Mouse (Mus musculus) layer of hippocampus, postnatal 36 days (tissue): ENCODE data around the gene Spint3. TPM values are rescaled to one million over a fixed set of nuclear protein-coding genes. Genes with fewer than 3 reads are reported as not detected.
A peak's percentile ranks its signal among the peaks of the same experiment; 100 is the strongest.
"Not testable (repeated sequence)": the region's sequence is repeated elsewhere in the genome, so short reads cannot be mapped to it uniquely, and the experiment has no call there.

ENCODE experiments used
- DNase-seq, 2 experiments: peaks; one replicate each; pipeline ENCODE4 v3.0.0; 2022
- total RNA-seq, 2 experiments: library from RNA; stranded (reverse); gene quantifications; 2 replicates each; pipeline ENCODE4 v1.2.3; 2021

Spint3 gene
- not detected for total RNA-seq

GRCm38 (mm10) chr2:164573359-164573758 lies at the start of gene Spint3:
Gene Spint3 (minus strand): TSS chr2:164573459.
- not testable (repeated sequence) for DNase-seq

GRCm38 (mm10) chr2:164621775-164622174 lies 48.5 kb upstream of the Spint3 start:
- DNase-seq, result no peak

GRCm38 (mm10) chr2:164619050-164619449 lies 45.8 kb upstream of the Spint3 start:
- DNase-seq, result no peak

DNA sequence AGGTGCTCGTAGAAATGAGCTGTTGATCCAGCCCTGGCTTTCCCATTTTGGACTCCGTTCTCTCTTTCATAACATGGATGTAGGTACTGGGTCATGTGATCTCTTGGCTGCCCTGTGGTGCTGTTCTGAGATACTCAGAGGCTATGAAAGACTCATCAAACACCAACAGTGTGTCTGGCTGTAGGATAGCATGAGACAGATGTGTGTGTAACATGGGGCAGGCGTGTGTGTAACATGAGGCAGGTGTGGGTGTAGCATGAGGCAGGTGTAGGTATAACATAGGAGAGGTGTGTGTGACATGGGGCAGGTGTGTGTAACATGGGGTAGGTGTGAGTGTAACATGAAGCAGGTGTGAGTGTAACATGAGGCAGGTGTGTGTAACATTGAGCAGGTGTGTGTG lies 42.1 kb upstream of the Spint3 start:
- no peak for DNase-seq

DNA sequence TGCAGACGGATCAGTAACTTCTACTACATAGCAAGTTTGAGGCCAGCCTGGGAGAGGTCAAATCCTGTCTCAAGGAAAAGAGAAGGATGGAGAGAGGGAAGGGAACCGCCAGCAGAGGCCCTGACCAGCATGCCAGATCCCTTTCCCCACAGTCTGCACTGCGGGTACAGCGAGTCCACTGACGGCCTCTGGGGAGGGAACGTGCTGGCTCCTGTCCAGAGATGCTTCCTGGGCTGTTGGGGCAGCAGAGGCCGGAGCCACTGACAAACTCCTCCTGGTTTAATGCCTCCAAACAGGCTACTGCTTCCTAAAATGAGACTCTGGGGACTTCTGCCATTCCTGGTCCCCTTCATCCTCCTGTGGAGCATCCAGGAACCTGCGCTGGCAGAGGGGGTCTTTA lies 40.2 kb upstream of the Spint3 start, which contains the start of the genes Wfdc6b and Wfdc8:
Gene Wfdc6b (plus strand): TSS at position 52 of the 400 bp plus-strand sequence.
Gene Wfdc8 (minus strand): TSS at position 156 of the 400 bp plus-strand sequence.
- DNase-seq, result not testable (repeated sequence)

DNA sequence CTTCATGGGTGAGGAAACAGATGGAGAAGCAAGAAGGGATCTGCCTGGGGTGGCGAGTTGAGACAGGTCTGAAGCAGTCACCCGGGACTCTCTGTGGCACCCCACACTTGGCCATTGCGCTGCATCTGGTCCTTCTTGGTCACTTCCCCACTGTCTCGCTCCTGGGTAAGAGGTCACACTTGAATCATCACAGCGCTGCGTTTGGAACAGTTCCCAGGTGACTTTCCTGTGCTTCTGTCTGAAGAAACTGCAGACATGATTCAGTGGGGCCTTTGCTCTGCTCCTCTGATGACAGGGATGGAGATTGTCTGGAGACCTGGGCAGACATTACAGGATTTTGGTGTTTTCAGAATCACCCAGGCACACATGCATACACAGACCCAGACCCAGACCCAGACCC lies 35.5 kb upstream of the Spint3 start:
- no peak for DNase-seq

DNA sequence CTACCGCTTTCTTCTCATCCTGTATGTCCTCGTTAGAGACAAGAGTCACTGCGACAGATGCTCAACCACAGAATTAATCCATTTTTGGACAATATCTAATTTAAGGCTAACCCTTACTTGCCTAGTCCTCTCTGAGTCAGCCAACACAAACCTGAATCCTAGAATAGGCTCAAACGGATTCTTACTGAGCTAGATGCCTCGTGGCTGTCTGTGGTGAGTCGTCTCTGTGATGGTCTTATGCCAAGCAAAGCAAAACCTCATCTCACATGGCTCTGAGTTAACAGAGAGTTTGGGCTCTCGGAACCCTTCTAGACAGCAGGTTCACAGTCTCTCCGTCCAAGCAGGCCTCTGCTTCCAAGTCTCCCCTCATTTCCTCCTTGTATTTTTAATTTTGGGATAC lies 31.2 kb upstream of the Spint3 start:
- no peak for DNase-seq

GRCm38 (mm10) chr2:164603482-164603881 lies 30.2 kb upstream of the Spint3 start:
- no peak for DNase-seq

DNA sequence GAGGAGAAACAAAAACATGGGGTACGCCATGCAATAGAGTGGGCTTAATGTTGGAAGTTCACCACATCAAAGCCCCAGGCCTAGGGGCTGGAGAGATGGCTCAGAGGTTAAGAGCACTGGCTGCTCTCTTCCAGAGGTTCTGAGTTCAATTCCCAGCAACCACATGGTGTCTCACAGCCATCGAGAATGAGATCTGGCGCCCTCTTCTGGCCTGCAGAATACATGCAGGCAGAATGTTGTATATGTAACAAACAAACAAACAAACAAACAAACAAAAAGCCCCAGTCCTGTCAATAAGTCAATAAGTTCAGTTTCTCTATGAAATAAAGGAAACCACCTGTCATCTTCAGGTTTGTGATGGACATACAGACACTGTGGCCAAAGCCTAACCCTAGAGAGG lies 26.9 kb upstream of the Spint3 start:
- DNase-seq, result no peak

GRCm38 (mm10) chr2:164593494-164593893 lies 20.2 kb upstream of the Spint3 start, which contains the start of gene Eppin:
Gene Eppin (minus strand): TSS chr2:164593594.
- no peak for DNase-seq

GRCm38 (mm10) chr2:164592014-164592413 lies 18.8 kb upstream of the Spint3 start:
- peak; percentile 5 to 18 for DNase-seq

- DNase-seq, result not testable (repeated sequence)
Measured at GRCm38 (mm10) chr2:164585025-164585725, 11.9 kb upstream of the Spint3 start, which contains the start of gene Wfdc6a. Gene Wfdc6a (minus strand): TSS chr2:164585447.

GRCm38 (mm10) chr2:164567460-164567859 lies 5.8 kb downstream of the Spint3 start:
- DNase-seq, result no peak

- no peak for DNase-seq
Measured at GRCm38 (mm10) chr2:164566997-164567396, 6.3 kb downstream of the Spint3 start.

DNA sequence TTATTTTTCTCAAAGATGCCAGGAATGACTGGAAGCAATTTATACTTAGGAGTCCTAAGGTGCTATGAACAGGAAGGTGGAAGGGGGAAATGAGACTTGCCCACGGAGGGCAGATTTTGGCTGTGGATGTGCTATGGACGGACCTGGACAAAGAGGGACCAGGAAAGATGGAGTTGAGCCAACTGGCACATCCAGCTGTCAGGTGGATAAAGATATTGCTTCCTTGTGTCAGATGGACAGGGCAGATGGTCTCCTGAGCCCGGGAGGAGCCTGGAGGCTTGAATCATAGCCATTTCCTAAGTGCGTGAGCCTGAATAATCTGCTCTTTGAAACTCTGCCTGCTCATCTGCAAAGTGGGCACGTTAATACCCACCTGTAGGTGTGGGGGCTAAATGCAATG lies 8.9 kb downstream of the Spint3 start:
- DNase-seq, result no peak

GRCm38 (mm10) chr2:164563339-164564038 lies 9.8 kb downstream of the Spint3 start:
- DNase-seq, result peak; percentile 16 to 19

DNA sequence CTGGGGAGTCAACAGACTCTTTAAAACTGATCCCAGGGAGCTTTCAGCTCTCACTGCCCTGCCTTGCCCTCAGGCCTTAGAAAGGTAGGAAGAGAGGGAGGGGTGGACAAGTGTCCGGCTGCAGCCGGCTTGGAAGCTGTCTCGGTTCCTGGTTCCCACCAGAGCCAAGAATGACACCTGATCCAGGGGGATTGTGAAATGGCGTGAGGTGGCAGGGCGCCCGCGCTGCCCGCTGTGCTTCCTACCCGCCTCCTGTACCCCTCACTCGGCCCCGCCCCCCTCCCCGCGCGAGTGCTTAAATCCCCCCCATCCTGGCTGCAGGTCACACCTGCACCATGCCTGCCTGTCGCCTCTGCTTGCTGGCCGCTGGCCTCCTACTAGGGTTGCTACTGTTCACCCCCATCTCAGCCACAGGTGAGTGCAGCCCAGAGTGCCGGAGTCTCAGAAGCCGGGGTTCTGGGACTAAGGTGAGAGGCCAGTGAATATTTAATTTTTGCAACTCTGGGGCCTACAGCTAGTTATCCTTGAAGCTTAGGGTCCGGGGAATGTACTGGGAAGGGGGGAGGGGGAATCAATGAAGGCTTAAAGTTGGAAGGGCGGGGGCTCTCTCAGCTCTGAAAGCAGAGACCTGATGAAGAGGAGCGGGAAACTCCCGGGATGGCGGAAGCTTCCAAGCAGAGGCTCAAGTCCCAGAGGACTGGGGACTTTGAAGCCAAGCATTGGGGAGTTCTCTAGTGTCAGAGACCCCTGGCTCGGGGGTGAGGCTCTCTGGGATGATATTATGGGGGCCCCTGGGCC lies 10.7 kb downstream of the Spint3 start, which contains the start of gene Wfdc2:
Gene Wfdc2 (plus strand): TSS at position 23 of the 798 bp plus-strand sequence.
- no peak for DNase-seq

- no peak for DNase-seq
Measured at GRCm38 (mm10) chr2:164560106-164560505, 13.2 kb downstream of the Spint3 start.

GRCm38 (mm10) chr2:164558991-164559645 lies 14.1 kb downstream of the Spint3 start:
- DNase-seq, result no peak

DNA sequence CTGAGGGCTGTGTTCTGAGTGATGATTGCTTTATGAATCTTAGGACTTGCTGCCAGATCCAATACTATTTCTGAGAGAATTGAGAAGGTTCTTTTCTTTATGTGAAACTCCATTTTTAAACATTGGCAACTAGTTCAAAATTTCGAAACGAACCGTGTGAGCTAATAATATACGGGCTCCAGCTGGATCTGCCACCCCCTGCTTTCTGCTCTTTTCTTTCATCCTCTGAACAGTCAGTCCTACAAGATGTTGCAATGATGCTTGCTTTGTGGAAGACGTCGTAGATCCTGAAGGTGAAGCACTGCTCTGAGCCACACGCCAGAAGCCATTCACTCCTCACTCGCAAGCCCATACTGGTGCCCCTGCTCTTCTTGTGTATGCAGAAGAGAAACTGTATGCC lies 14.8 kb downstream of the Spint3 start:
- peak; percentile 6 to 34 for DNase-seq

DNA sequence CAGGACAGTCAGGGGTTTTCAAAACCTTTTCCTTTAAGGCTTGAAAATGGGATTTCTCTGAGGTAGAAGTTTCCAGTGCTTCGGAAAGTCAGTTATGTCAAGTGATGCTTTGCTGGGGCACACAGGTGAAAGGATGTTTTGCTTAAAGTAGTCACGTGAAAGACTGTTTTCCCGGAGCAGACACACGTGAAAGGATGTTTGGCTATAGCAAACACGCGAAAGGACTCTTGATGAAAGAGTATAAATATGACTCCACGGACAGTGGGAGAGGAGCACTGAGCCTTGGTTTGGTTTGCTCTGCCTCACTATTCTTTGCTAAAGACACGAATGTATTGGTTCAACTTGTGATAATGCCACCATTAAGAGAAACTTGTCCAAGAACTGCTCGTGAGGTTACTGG lies 21.8 kb downstream of the Spint3 start:
- DNase-seq, result no peak

DNA sequence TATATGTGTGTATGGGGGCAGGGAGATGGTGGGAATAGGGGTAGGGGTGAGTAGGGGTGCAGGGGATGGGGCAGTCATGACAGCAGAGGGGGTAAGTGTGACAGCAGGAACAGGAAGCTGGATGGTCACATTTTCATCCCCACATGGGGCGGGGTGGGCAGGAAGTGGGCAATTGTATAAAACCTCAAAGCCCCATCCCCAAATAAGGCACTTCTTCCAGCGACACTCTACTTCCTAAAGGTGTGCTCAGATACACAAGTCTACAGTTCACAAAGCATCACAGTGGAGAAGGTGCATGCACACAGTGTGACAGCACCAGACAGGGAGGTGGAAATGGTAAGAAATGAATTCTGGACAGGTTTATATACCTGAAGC lies 22.4 kb downstream of the Spint3 start:
- DNase-seq, result no peak
